Mouse (Mus musculus) forebrain, embryonic 11.5 days (tissue): Measurements from ENCODE around the gene Armc8. TPM values are rescaled to one million over a fixed set of nuclear protein-coding genes. Genes with fewer than 3 reads are reported as not detected.

Source experiments
- ATAC-seq: fragments of 200-750 bp; cut with Nextera tagmentation; replicated peaks from 2 replicates; pipeline ENCODE4 v1.8.0; 2017; ENCODE audit warnings: moderate TSS enrichment; ENCODE audit not compliant: low FRiP score
- DNase-seq: peaks from one replicate; pipeline ENCODE4 v3.0.0-alpha.2; 2017; ENCODE audit warnings: low spot score
- H3K27ac ChIP-seq: fragments of 300-500 bp; sonication (generic); 2 replicates; pipeline ENCODE4 v1.5.1; 2014; ENCODE audit warnings: low read depth, low read length
- H3K27me3 ChIP-seq: fragments of 300-500 bp; sonication (generic); 2 replicates; pipeline ENCODE4 v1.6.1; 2014; ENCODE audit warnings: mild to moderate bottlenecking, low read length, mixed read lengths; ENCODE audit not compliant: control insufficient read depth, insufficient read depth
- H3K36me3 ChIP-seq: fragments of 300-500 bp; sonication (generic); 2 replicates; pipeline ENCODE4 v1.6.1; 2014; ENCODE audit warnings: mild to moderate bottlenecking, low read length, moderate library complexity, mixed read lengths; ENCODE audit not compliant: control insufficient read depth, insufficient read depth
- H3K4me1 ChIP-seq: fragments of 300-500 bp; sonication (generic); replicated peaks from 2 replicates; pipeline ENCODE4 v1.6.1; 2014; ENCODE audit warnings: low read length, mixed read lengths; ENCODE audit not compliant: control insufficient read depth, insufficient read depth
- H3K4me2 ChIP-seq: fragments of 300-500 bp; sonication (generic); 2 replicates; pipeline ENCODE4 v1.6.1; 2014; ENCODE audit warnings: low read depth, mild to moderate bottlenecking, low read length, moderate library complexity, mixed read lengths; ENCODE audit not compliant: severe bottlenecking
- H3K4me3 ChIP-seq: fragments of 300-500 bp; sonication (generic); 2 replicates; pipeline ENCODE4 v1.5.1; 2014; ENCODE audit warnings: low read depth, low read length
- H3K9ac ChIP-seq: fragments of 300-500 bp; sonication (generic); 2 replicates; pipeline ENCODE4 v1.6.1; 2014; ENCODE audit warnings: low read length
- H3K9me3 ChIP-seq: fragments of 300-500 bp; sonication (generic); 2 replicates; pipeline ENCODE4 v1.6.1; 2016; ENCODE audit warnings: low read length, mixed read lengths; ENCODE audit not compliant: control insufficient read depth
- WGBS: fragments of 180-500 bp; shearing (Covaris S2); extraction: QIAGEN DNeasy Blood & Tissue Kit; methylation state at CpG from one replicate; pipeline ENCODE4 v1.1.7; 2014; 5-methylcytosine and 5-hydroxymethylcytosine counted together
- polyA plus RNA-seq: library from polyadenylated mRNA; unstranded; fragments of >200 nt; fragmentation: Nextera tagmentation; extraction: Ambion mirVana; gene quantifications from 2 replicates; pipeline ENCODE4 v1.2.1, GENCODE M21; 2014

Gene Armc8
- polyA plus RNA-seq, 1 experiment from 2014 or later, result 38.9 TPM

DNA sequence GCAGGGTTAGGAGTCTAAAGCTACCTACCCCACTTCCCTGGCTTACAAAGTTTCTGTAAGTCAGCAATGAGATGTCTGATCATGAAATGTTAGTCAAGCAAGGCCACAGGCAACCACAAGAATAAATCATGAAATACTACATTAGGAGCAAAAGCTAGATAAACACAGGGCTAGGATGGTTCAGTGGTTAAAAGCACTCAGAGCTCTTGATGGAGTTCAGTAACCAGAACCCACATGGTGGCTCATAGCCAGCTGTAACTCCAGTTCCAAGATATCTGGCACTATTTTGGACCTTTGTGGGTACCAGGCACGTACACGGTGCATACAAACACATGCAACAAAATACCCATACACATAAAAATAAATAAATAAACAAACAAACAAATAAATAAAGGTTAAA is 15.7 kb downstream of the Armc8 start:
- H3K27me3 ChIP-seq, result no peaks in the 10 kb centered on the region
- H3K4me1 ChIP-seq, result no peaks in the 10 kb centered on the region
- no peak for ATAC-seq
- H3K36me3 ChIP-seq, result no peaks in the 10 kb centered on the region
- no peak overlapping the region for H3K4me2 ChIP-seq
- H3K27ac ChIP-seq, result no peak overlapping the region
- no peak for DNase-seq
- no peak overlapping the region for H3K4me3 ChIP-seq
- H3K9ac ChIP-seq, result no peak overlapping the region
- WGBS, result 95% methylated on average over 2 of the region's 2 CpGs
- no peaks in the 10 kb centered on the region for H3K9me3 ChIP-seq

DNA sequence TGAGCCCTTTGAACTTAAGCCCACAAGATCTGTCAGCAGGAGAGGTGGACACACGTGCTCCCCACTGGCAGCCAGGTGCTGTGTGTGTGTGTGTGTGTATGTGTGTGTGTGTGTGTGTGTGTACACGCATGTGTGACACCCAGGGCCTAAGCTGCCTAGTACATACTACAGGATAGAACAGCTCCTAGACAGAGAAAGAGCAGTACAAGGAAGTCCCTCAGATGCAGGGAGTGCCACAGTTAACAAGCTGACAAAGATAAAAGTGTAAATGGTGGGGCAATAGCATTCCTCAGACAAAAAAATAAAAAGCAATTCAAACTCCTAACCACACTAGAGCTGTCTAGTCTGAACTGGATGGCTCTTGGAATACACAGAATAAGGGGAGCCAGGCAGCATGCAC is 16.6 kb downstream of the Armc8 start:
- Histone ChIP-seq H3K27me3 (no peaks in the 10 kb centered on the region), H3K4me1 (no peaks in the 10 kb centered on the region), H3K4me2 (no peak overlapping the region), H3K9ac (no peak overlapping the region), H3K9me3 (no peaks in the 10 kb centered on the region), H3K36me3 (no peaks in the 10 kb centered on the region), H3K27ac (no peak overlapping the region), H3K4me3 (no peak overlapping the region)
- WGBS, result 81% methylated on average over 2 of the region's 2 CpGs
- DNase-seq (no peak), ATAC-seq (no peak)

DNA sequence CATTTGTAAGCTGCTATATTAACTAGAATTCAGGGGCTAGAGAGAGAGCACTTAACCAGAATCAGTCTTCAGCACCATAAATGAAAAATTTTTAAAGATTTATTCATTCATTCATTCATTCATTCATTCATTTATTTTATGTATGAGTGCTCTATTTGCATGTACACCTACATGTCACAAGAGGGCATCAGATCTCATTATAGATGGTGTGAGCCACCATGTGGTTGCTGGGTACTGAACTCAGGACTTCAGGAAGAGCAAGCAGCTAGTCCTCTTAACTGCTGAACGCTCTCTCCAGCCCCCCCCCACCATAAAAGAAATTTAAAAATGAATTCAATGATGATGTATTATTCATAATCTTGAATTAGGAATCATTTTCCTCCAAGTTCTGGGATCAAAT is 22.4 kb downstream of the Armc8 start:
- no peaks in the 10 kb centered on the region for H3K9me3 ChIP-seq
- H3K4me3 ChIP-seq, result no peak overlapping the region
- H3K9ac ChIP-seq, result no peak overlapping the region
- no peaks in the 10 kb centered on the region for H3K4me1 ChIP-seq
- H3K36me3 ChIP-seq, result no peaks in the 10 kb centered on the region
- no peak for DNase-seq
- H3K27me3 ChIP-seq, result no peaks in the 10 kb centered on the region
- WGBS, result 100% methylated on average over 1 of the region's 1 CpGs
- ATAC-seq, result no peak
- no peak overlapping the region for H3K27ac ChIP-seq
- no peak overlapping the region for H3K4me2 ChIP-seq

DNA sequence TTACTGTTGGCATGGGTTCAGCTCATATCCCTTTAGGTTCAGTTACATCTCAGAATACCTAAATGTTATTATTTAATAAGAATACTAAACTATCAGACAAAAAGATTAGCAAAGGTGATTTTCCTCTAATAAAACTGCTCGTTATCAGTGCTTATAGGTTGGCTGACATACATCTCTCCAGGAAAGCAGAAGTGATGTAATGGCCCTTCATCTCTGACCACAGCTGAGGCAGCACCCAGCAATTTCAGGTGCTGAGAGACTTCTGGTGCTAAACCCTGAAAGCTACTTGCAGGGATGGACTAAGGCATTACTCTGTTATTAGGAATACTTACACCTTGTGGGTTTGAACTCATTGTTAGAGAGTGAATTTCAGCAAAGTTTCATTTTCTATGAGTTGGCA is 36.8 kb downstream of the Armc8 start:
- WGBS, result 97% methylated on average over 1 of the region's 1 CpGs
- Histone ChIP-seq H3K9ac (no peak overlapping the region), H3K4me3 (no peak overlapping the region), H3K4me2 (no peak overlapping the region), H3K27ac (no peak overlapping the region), H3K4me1 (no peaks in the 10 kb centered on the region), H3K36me3 (no peaks in the 10 kb centered on the region; the same call in 1 of the 2 replicates), H3K9me3 (no peaks in the 10 kb centered on the region), H3K27me3 (no peaks in the 10 kb centered on the region)
- no peak for ATAC-seq
- DNase-seq, result no peak

GRCm38 (mm10) chr9:99505875-99506274 is 62.8 kb downstream of the Armc8 start:
- no peak overlapping the region for H3K27ac ChIP-seq
- WGBS, result 92% methylated on average over 7 of the region's 7 CpGs
- DNase-seq (no peak), ATAC-seq (no peak)
- peaks cover 2% of the 10 kb centered on the region; the same call in 1 of the 2 replicates for H3K36me3 ChIP-seq
- no peak overlapping the region for H3K9ac ChIP-seq
- no peak overlapping the region for H3K4me3 ChIP-seq
- no peaks in the 10 kb centered on the region for H3K27me3 ChIP-seq
- H3K4me2 ChIP-seq, result no peak overlapping the region
- H3K9me3 ChIP-seq, result no peaks in the 10 kb centered on the region
- no peaks in the 10 kb centered on the region for H3K4me1 ChIP-seq

- H3K4me3 ChIP-seq, result no peak overlapping the region
- no peak for ATAC-seq
- 94% methylated on average over 4 of the region's 4 CpGs for WGBS
- H3K9me3 ChIP-seq, result no peaks in the 10 kb centered on the region
- peaks cover 3% of the 10 kb centered on the region; the same call in 1 of the 2 replicates for H3K36me3 ChIP-seq
- no peak overlapping the region for H3K9ac ChIP-seq
- no peaks in the 10 kb centered on the region for H3K4me1 ChIP-seq
- H3K4me2 ChIP-seq, result no peak overlapping the region
- no peak for DNase-seq
- H3K27ac ChIP-seq, result no peak overlapping the region
- no peaks in the 10 kb centered on the region for H3K27me3 ChIP-seq
Measured at GRCm38 (mm10) chr9:99499336-99499735, 69.4 kb downstream of the Armc8 start.

GRCm38 (mm10) chr9:99492634-99493200 is 76.0 kb downstream of the Armc8 start:
- Histone ChIP-seq H3K4me2 (no peak overlapping the region), H3K36me3 (peaks cover 3% of the 10 kb centered on the region; the same call in 1 of the 2 replicates), H3K4me3 (no peak overlapping the region), H3K27ac (no peak overlapping the region), H3K27me3 (no peaks in the 10 kb centered on the region), H3K9me3 (no peaks in the 10 kb centered on the region), H3K9ac (no peak overlapping the region), H3K4me1 (no peaks in the 10 kb centered on the region)
- no peak for ATAC-seq
- 82% methylated on average over 10 of the region's 10 CpGs for WGBS
- DNase-seq, result no peak

GRCm38 (mm10) chr9:99491050-99491449 is 77.6 kb downstream of the Armc8 start:
- Histone ChIP-seq H3K9ac (no peak overlapping the region), H3K9me3 (no peaks in the 10 kb centered on the region), H3K4me2 (no peak overlapping the region), H3K36me3 (no peaks in the 10 kb centered on the region; the same call in 1 of the 2 replicates), H3K4me3 (no peak overlapping the region), H3K27me3 (no peaks in the 10 kb centered on the region), H3K4me1 (no peaks in the 10 kb centered on the region), H3K27ac (no peak overlapping the region)
- ATAC-seq (no peak), DNase-seq (no peak)
- whole genome bisulfite sequencing, result 96% methylated on average over 4 of the region's 4 CpGs

DNA sequence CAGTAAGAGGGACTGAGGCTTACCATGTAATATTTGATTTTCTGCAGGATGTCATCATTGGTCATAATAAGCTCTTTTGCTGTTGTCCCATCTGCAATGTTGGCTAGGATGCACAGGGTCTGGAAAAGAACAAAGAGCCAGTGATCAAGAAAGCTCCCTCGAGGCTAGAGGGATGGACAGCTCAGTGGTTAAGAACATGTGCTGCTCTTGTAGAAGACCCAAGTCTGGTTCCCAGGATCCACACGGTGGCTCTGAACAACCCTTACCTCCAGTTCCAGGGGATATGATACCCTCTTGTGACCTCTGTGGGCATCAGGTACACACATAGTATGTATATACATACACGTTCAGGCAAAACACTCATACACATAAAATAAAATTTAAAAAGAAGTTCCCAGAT is 80.9 kb downstream of the Armc8 start:
- Histone ChIP-seq H3K36me3 (no peaks in the 10 kb centered on the region; the same call in 1 of the 2 replicates), H3K4me2 (no peak overlapping the region), H3K9me3 (no peaks in the 10 kb centered on the region), H3K4me1 (no peaks in the 10 kb centered on the region), H3K4me3 (no peak overlapping the region), H3K27me3 (no peaks in the 10 kb centered on the region), H3K9ac (no peak overlapping the region), H3K27ac (no peak overlapping the region)
- no peak for ATAC-seq
- 87% methylated on average over 3 of the region's 3 CpGs for WGBS
- no peak for DNase-seq
